Mouse (Mus musculus) ES-Bruce4 (cell line): Measurements from ENCODE around the gene Tldc2.

Experiments
- EP300 ChIP-seq: IDR thresholded peaks from 2 replicates; pipeline ENCODE4 v1.6.1; 2011; ENCODE audit warnings: low read depth, low read length; ENCODE audit not compliant: insufficient read depth
- POLR2A ChIP-seq: IDR thresholded peaks from one replicate; pipeline ENCODE4 v1.8.1; 2011; ENCODE audit warnings: low read length; ENCODE audit not compliant: insufficient read depth

GRCm38 (mm10) chr2:157130813-157131514, 44.1 kb downstream of the Tldc2 start:
- no peak for TF ChIP-seq POLR2A
- TF ChIP-seq EP300 = no peak
